Mouse (Mus musculus) kidney, embryonic 16.5 days (tissue): ENCODE measurements around the gene Ints1. TPM values are rescaled to one million over a fixed set of nuclear protein-coding genes. Genes with fewer than 3 reads are reported as not detected.

Experiments
- ATAC-seq: fragments of 200-750 bp; cut with Nextera tagmentation; 2 replicates; pipeline ENCODE4 v1.8.0; 2017; ENCODE audit warnings: moderate TSS enrichment; ENCODE audit not compliant: low FRiP score, low TSS enrichment
- H3K27ac ChIP-seq: fragments of 300-500 bp; sonication (generic); 2 replicates; pipeline ENCODE4 v1.5.1; 2014; ENCODE audit warnings: low read length
- H3K27me3 ChIP-seq: fragments of 300-500 bp; sonication (generic); 2 replicates; pipeline ENCODE4 v1.6.1; 2014; ENCODE audit warnings: low read length, control low read depth, mixed read lengths; ENCODE audit not compliant: insufficient read depth
- H3K36me3 ChIP-seq: fragments of 300-500 bp; sonication (generic); 2 replicates; pipeline ENCODE4 v1.6.1; 2014; ENCODE audit warnings: low read length, control low read depth, mixed read lengths; ENCODE audit not compliant: insufficient read depth
- H3K4me1 ChIP-seq: fragments of 300-500 bp; sonication (generic); 2 replicates; pipeline ENCODE4 v1.6.1; 2014; ENCODE audit warnings: low read length, control low read depth, mixed read lengths; ENCODE audit not compliant: insufficient read depth
- H3K4me2 ChIP-seq: fragments of 300-500 bp; sonication (generic); replicated peaks from 2 replicates; pipeline ENCODE4 v1.6.1; 2014; ENCODE audit warnings: low read depth, low read length
- H3K4me3 ChIP-seq: fragments of 300-500 bp; sonication (generic); 2 replicates; pipeline ENCODE4 v1.5.1; 2014; ENCODE audit warnings: mild to moderate bottlenecking, low read length
- H3K9ac ChIP-seq: fragments of 300-500 bp; sonication (generic); replicated peaks from 2 replicates; pipeline ENCODE4 v1.6.1; 2014; ENCODE audit warnings: low read length
- H3K9me3 ChIP-seq: fragments of 300-500 bp; sonication (generic); 2 replicates; pipeline ENCODE4 v1.6.1; 2016; ENCODE audit warnings: low read length, control low read depth
- WGBS: fragments of 180-500 bp; shearing (Covaris S2); extraction: QIAGEN DNeasy Blood & Tissue Kit; methylation state at CpG from one replicate; pipeline ENCODE4 v1.1.7; 2014; 5-methylcytosine and 5-hydroxymethylcytosine counted together
- polyA plus RNA-seq: library from polyadenylated mRNA; unstranded; fragments of >200 nt; fragmentation: Nextera tagmentation; extraction: Ambion mirVana; gene quantifications from 2 replicates; pipeline ENCODE4 v1.2.1, GENCODE M21; 2015

Ints1 gene
- polyA plus RNA-seq, 1 experiment from 2014 or later: 28.3 TPM

DNA sequence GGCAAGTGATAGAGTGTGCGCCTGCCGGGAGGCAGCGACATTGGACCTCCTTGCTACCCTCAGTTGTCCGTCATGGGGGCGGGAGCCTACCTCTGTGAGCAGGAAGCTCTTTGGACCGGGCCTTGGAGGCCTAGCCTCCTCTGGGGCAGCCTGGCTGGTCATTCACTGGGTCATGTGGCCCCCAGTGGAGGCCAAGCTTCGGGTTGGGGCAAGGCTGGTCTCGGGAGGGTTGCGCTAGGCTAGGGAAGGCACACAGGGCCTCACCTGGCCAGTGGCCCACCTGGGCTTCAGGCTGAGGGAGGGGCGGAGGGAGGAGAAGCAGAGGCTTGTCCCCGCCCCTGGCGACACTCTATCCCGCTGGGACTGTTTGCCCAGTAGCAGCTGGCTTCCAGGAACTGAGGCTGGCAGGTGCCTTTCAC, 38.5 kb upstream of the Ints1 start:
- H3K9me3 ChIP-seq: no peaks in the 10 kb centered on the region
- no peaks in the 10 kb centered on the region for H3K36me3 ChIP-seq
- peak; percentile 68 for ATAC-seq
- WGBS: 8% methylated on average over 13 of the region's 13 CpGs
- peak overlapping the region; percentile 42 for H3K4me3 ChIP-seq
- peaks cover 18% of the 10 kb centered on the region for H3K27me3 ChIP-seq
- H3K9ac ChIP-seq: peak overlapping the region; percentile 68
- no peaks in the 10 kb centered on the region for H3K4me1 ChIP-seq
- H3K27ac ChIP-seq: peak overlapping the region; percentile 66; the same call in 1 of the 2 replicates
- peak overlapping the region; percentile 42 for H3K4me2 ChIP-seq

DNA sequence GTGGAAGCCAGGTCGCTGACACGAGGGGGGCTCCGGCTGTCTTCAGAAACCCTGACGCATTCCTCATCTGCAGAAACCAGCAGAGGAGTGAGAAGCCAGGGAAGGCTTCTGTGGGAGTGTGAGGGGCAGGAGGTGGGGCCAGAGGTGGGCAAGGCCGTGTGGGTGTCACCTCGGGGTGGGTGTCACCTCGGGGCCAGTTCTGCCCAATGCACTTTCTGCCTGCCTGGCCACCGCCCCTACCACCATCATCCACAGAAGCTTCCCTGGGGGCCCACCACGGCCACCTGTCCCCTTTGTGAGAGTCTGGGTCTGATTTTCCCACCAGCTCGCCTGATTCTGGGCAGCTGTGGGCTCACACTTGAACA, 37.6 kb upstream of the Ints1 start:
- no peak for ATAC-seq

DNA sequence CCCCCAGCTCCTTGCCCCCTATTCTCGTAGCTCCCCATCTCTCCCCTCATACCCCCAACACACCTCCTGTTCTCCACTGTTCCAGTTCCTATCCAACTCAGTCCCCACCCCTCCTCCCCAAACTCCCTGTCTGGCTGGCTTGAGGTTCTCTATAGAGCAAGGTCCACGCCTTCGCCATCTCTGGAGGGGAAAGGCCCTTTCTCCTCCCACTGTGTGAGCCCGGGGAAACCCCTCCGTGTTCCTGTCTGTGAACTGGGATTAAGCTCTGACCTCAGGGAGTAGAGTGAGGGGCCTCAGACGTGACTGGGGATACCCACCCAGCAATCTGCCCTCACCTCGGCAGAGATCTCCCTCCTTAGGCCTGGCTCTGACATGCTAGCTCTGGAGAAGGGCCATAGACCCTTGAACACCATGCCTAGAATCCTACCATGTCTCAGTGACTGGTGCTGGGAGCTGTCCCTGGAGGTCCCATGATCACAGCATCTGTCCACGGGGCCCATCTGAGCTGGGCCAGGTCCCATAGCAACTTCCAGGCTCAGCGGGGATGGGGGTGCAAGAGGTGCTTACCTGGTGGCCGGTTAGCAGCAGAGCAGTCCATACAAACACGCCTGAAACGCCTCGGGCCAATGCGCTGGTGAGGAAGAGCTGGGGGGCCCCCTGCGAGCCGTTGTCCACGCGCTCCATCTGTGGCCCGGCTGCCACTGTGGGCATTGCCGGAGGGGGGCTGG, 37.1 kb upstream of the Ints1 start:
- Histone ChIP-seq H3K4me1 (no peaks in the 10 kb centered on the region), H3K36me3 (no peaks in the 10 kb centered on the region), H3K9me3 (no peaks in the 10 kb centered on the region), H3K27me3 (peaks cover 18% of the 10 kb centered on the region), H3K4me3 (no peak overlapping the region), H3K27ac (no peak overlapping the region), H3K9ac (no peak overlapping the region), H3K4me2 (no peak overlapping the region)
- ATAC-seq: no peak
- WGBS: 67% methylated on average over 20 of the region's 20 CpGs

More for the DNA sequence above, 37.6 kb upstream of the Ints1 start:
- H3K4me1 ChIP-seq: no peaks in the 10 kb centered on the region
- peak overlapping the region; percentile 42; the same call in 1 of the 2 replicates for H3K4me2 ChIP-seq
- WGBS: 31% methylated on average over 10 of the region's 10 CpGs
- no peak overlapping the region; the same call in 1 of the 2 replicates for H3K4me3 ChIP-seq
- no peaks in the 10 kb centered on the region for H3K9me3 ChIP-seq
- H3K27ac ChIP-seq: no peak overlapping the region
- no peaks in the 10 kb centered on the region for H3K36me3 ChIP-seq
- peaks cover 18% of the 10 kb centered on the region for H3K27me3 ChIP-seq
- no peak overlapping the region; the same call in 1 of the 2 replicates for H3K9ac ChIP-seq

DNA sequence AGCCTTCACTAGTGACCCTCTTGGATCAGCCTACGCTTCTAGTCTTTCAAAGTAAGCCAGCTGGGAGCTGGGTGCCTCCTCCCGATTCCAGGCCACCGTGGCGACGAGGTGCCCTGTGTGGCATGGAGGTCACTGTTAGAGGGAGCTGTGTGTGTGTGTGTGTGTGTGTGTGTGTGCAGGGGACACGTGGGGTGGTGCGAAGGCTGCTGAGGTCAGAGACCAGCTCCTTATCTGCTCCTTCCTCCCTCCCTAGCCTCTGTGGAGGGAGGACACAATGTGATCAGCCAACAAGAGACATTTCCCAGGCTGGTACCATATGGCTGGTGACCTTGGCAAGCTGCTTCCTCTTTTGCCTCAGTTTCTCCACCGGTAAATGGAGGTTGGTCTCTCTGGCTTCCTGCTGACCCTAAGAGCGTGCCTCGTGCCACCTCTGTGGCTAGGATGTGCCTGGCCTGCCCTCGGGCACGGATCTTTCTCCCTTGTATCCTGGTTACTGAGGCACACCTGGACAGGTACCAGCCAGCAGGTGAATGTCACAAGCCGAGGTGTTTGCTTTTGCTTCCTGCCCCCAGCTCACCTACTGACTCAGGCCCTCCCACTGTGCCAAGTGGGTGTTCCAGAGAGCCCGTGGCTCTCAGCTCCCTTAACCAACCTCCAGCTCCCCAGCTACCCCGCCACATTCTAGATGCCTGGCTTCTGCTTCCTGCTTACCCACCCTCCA, 36.4 kb upstream of the Ints1 start:
- Histone ChIP-seq H3K9ac (no peak overlapping the region), H3K27me3 (peaks cover 18% of the 10 kb centered on the region), H3K27ac (no peak overlapping the region), H3K36me3 (no peaks in the 10 kb centered on the region), H3K4me3 (no peak overlapping the region), H3K4me1 (no peaks in the 10 kb centered on the region), H3K4me2 (no peak overlapping the region), H3K9me3 (no peaks in the 10 kb centered on the region)
- 61% methylated on average over 15 of the region's 15 CpGs for WGBS
- ATAC-seq: no peak

DNA sequence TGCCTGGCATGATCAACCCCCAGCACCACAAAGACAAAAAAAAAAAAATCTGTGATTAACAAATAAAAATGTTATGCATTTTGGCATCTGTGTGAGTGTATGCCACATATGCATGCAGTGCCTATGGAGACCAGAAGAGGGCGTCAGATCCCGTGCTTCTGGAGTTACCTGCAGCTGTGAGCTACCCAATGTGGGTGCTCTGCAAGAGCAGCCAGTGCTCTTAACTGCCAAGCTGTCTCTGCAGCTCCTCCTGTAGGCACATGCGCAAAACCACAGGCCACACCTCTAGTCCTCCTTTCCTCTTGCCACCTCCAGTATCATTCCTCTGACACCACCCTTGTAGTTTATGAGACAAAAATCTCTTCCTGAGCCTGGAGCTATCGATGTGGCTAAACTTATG, 33.9 kb upstream of the Ints1 start:
- ATAC-seq: no peak
- no peak overlapping the region for H3K27ac ChIP-seq
- no peaks in the 10 kb centered on the region for H3K9me3 ChIP-seq
- 65% methylated on average over 4 of the region's 4 CpGs for WGBS
- no peak overlapping the region for H3K4me2 ChIP-seq
- peaks cover 15% of the 10 kb centered on the region for H3K27me3 ChIP-seq
- peaks cover 4% of the 10 kb centered on the region; the same call in 1 of the 2 replicates for H3K36me3 ChIP-seq
- no peak overlapping the region for H3K9ac ChIP-seq
- H3K4me1 ChIP-seq: no peaks in the 10 kb centered on the region; the same call in 1 of the 2 replicates
- no peak overlapping the region for H3K4me3 ChIP-seq

GRCm38 (mm10) chr5:139805924-139806323, 30.4 kb upstream of the Ints1 start:
- no peak overlapping the region for H3K4me3 ChIP-seq
- H3K27me3 ChIP-seq: no peaks in the 10 kb centered on the region
- WGBS: 92% methylated on average over 8 of the region's 8 CpGs
- H3K27ac ChIP-seq: no peak overlapping the region
- H3K36me3 ChIP-seq: peaks cover 14% of the 10 kb centered on the region; the same call in 1 of the 2 replicates
- no peak overlapping the region for H3K9ac ChIP-seq
- no peak for ATAC-seq
- peaks cover 10% of the 10 kb centered on the region for H3K4me1 ChIP-seq
- no peak overlapping the region for H3K4me2 ChIP-seq
- no peaks in the 10 kb centered on the region for H3K9me3 ChIP-seq

GRCm38 (mm10) chr5:139804573-139805111, 29.2 kb upstream of the Ints1 start:
- Histone ChIP-seq H3K4me1 (peaks cover 10% of the 10 kb centered on the region), H3K9ac (no peak overlapping the region), H3K27me3 (no peaks in the 10 kb centered on the region), H3K36me3 (peaks cover 24% of the 10 kb centered on the region; the same call in 1 of the 2 replicates), H3K4me3 (no peak overlapping the region), H3K4me2 (no peak overlapping the region), H3K9me3 (no peaks in the 10 kb centered on the region), H3K27ac (no peak overlapping the region)
- no peak for ATAC-seq
- WGBS: 88% methylated on average over 11 of the region's 11 CpGs

- Histone ChIP-seq H3K4me1 (peaks cover 10% of the 10 kb centered on the region), H3K27me3 (no peaks in the 10 kb centered on the region), H3K27ac (no peak overlapping the region), H3K4me2 (peak overlapping the region; percentile 36; the same call in 1 of the 2 replicates), H3K9ac (no peak overlapping the region; the same call in 1 of the 2 replicates), H3K9me3 (no peaks in the 10 kb centered on the region), H3K4me3 (no peak overlapping the region), H3K36me3 (peaks cover 25% of the 10 kb centered on the region; the same call in 1 of the 2 replicates)
- peak; percentile 49 for ATAC-seq
- 13% methylated on average over 6 of the region's 6 CpGs for WGBS
Measured at GRCm38 (mm10) chr5:139804107-139804551, 28.7 kb upstream of the Ints1 start.

GRCm38 (mm10) chr5:139803601-139804102, 28.2 kb upstream of the Ints1 start:
- WGBS: 10% methylated on average over 12 of the region's 12 CpGs
- Histone ChIP-seq H3K9me3 (no peaks in the 10 kb centered on the region), H3K27ac (no peak overlapping the region), H3K36me3 (peaks cover 25% of the 10 kb centered on the region; the same call in 1 of the 2 replicates), H3K9ac (peak overlapping the region; percentile 25; the same call in 1 of the 2 replicates), H3K27me3 (no peaks in the 10 kb centered on the region), H3K4me2 (peak overlapping the region; percentile 36), H3K4me1 (peaks cover 13% of the 10 kb centered on the region), H3K4me3 (no peak overlapping the region)
- ATAC-seq: peak; percentile 77
